Mouse (Mus musculus): ENCODE data around the gene Ccdc175. TPM values are rescaled to one million over a fixed set of nuclear protein-coding genes. Genes with fewer than 3 reads are reported as not detected.

Gene Ccdc175
- total and polyA plus RNA-seq, 2 experiments from 2014 or later: not detected

- ATAC-seq (ENCODE audit: insufficient read depth, low read depth): no peak
- peaks cover 83% of the 10 kb centered on the region for H3K36me3 ChIP-seq (replicated peaks; ENCODE audit: control insufficient read depth, insufficient read depth, low read length)
Observed at GRCm38 (mm10) chr12:72096966-72097365, 87.9 kb downstream of the Ccdc175 start.

GRCm38 (mm10) chr12:72089802-72090201 lies 95.0 kb downstream of the Ccdc175 start:
- no peak overlapping the region for H3K27ac ChIP-seq (ENCODE audit: low read depth)
- H3K4me3 ChIP-seq (ENCODE audit: low read depth, low read length): no peak overlapping the region
- 0 out of 2 replicates have a peak, but pooled peaks cover 11% of the 10 kb centered on the region for H3K4me1 ChIP-seq (ENCODE audit: control insufficient read depth, insufficient read depth)
- H3K9ac ChIP-seq (replicated peaks; ENCODE audit: low read depth, low read length): no peak overlapping the region
- TF ChIP-seq CTCF (IDR thresholded peaks at IDR 0.05; ENCODE audit: low read depth): no peak
- TF ChIP-seq EP300 (IDR thresholded peaks at IDR 0.05; ENCODE audit: low read depth): no peak
- no peak for ATAC-seq (ENCODE audit: insufficient read depth, low read depth)
- DNase-seq (ENCODE audit: low spot score): no peak
- no peaks in the 10 kb centered on the region for H3K27me3 ChIP-seq (ENCODE audit: control insufficient read depth, insufficient read depth, low read length)
- H3K4me2 ChIP-seq (ENCODE audit: low read depth, low read length): no peak overlapping the region
- 84% methylated on average over 4 of the region's 4 CpGs for WGBS
- no peaks in the 10 kb centered on the region for H3K9me3 ChIP-seq (replicated peaks; ENCODE audit: control insufficient read depth, low read length)
- H3K36me3 ChIP-seq (replicated peaks; ENCODE audit: control insufficient read depth, insufficient read depth, low read length): peaks cover 38% of the 10 kb centered on the region

More at GRCm38 (mm10) chr12:72096966-72097365, 87.9 kb downstream of the Ccdc175 start:
- no peaks in the 10 kb centered on the region for H3K4me1 ChIP-seq (ENCODE audit: control insufficient read depth, insufficient read depth)
- H3K27ac ChIP-seq (ENCODE audit: low read depth): no peak overlapping the region
- no peak overlapping the region for H3K9ac ChIP-seq (replicated peaks; ENCODE audit: low read depth, low read length)
- H3K27me3 ChIP-seq (ENCODE audit: control insufficient read depth, insufficient read depth, low read length): no peaks in the 10 kb centered on the region
- H3K9me3 ChIP-seq (replicated peaks; ENCODE audit: control insufficient read depth, low read length): no peaks in the 10 kb centered on the region
- DNase-seq (ENCODE audit: low spot score): no peak
- 93% methylated on average over 8 of the region's 8 CpGs for WGBS
- no peak overlapping the region for H3K4me3 ChIP-seq (ENCODE audit: low read depth, low read length)
- no peak overlapping the region for H3K4me2 ChIP-seq (ENCODE audit: low read depth, low read length)
- TF ChIP-seq EP300 (IDR thresholded peaks at IDR 0.05; ENCODE audit: low read depth): no peak
- no peak for TF ChIP-seq CTCF (IDR thresholded peaks at IDR 0.05; ENCODE audit: low read depth)

GRCm38 (mm10) chr12:72086166-72086825 lies 98.5 kb downstream of the Ccdc175 start:
- peak; percentile 50 for DNase-seq (ENCODE audit: low spot score)

GRCm38 (mm10) chr12:72085329-72086165 lies 99.3 kb downstream of the Ccdc175 start, which contains the start of the genes L3hypdh and Jkamp:
L3hypdh (minus strand) TSS chr12:72085439.
Jkamp (plus strand) TSS chr12:72085589.
- Histone ChIP-seq H3K9ac (replicated peaks; ENCODE audit: low read depth, low read length) (peak within 1 kb of the TSS; percentile 75), H3K4me3 (ENCODE audit: low read depth, low read length) (peak within 1 kb of the TSS; percentile 71), H3K27ac (ENCODE audit: low read depth) (peak within 1 kb of the TSS; percentile 97), H3K9me3 (replicated peaks; ENCODE audit: control insufficient read depth, low read length) (no peaks in the 10 kb centered on the region), H3K4me1 (ENCODE audit: control insufficient read depth, insufficient read depth) (peaks cover 15% of the 10 kb centered on the region; the same call in 1 of the 2 replicates), H3K36me3 (replicated peaks; ENCODE audit: control insufficient read depth, insufficient read depth, low read length) (peaks cover 4% of the 10 kb centered on the region; the same call in 1 of the 2 replicates), H3K27me3 (ENCODE audit: control insufficient read depth, insufficient read depth, low read length) (no peaks in the 10 kb centered on the region), H3K4me2 (ENCODE audit: low read depth, low read length) (peak within 1 kb of the TSS; percentile 75)
- peak; percentile 100 for DNase-seq (ENCODE audit: low spot score)
- TF ChIP-seq EP300 (IDR thresholded peaks at IDR 0.05; ENCODE audit: low read depth) (no peak), CTCF (IDR thresholded peaks at IDR 0.05; ENCODE audit: low read depth) (peak; percentile 29; the same call in 1 of the 2 replicates)
- under 1% methylated on average over 57 of the region's 60 CpGs for WGBS
- peak; percentile 92 for ATAC-seq (ENCODE audit: insufficient read depth, low read depth)

More at GRCm38 (mm10) chr12:72086166-72086825, 98.5 kb downstream of the Ccdc175 start:
- peak overlapping the region; percentile 97 for H3K27ac ChIP-seq (ENCODE audit: low read depth)
- ATAC-seq (ENCODE audit: insufficient read depth, low read depth): peak; percentile 10
- H3K9me3 ChIP-seq (replicated peaks; ENCODE audit: control insufficient read depth, low read length): no peaks in the 10 kb centered on the region
- peak overlapping the region; percentile 75 for H3K9ac ChIP-seq (replicated peaks; ENCODE audit: low read depth, low read length)
- TF ChIP-seq CTCF (IDR thresholded peaks at IDR 0.05; ENCODE audit: low read depth): no peak
- TF ChIP-seq EP300 (IDR thresholded peaks at IDR 0.05; ENCODE audit: low read depth): no peak
- WGBS: 1% methylated on average over 18 of the region's 18 CpGs
- peak overlapping the region; percentile 75 for H3K4me2 ChIP-seq (ENCODE audit: low read depth, low read length)
- H3K4me1 ChIP-seq (ENCODE audit: control insufficient read depth, insufficient read depth): peaks cover 15% of the 10 kb centered on the region; the same call in 1 of the 2 replicates
- peak overlapping the region; percentile 71 for H3K4me3 ChIP-seq (ENCODE audit: low read depth, low read length)
- H3K36me3 ChIP-seq (replicated peaks; ENCODE audit: control insufficient read depth, insufficient read depth, low read length): peaks cover 6% of the 10 kb centered on the region
- H3K27me3 ChIP-seq (ENCODE audit: control insufficient read depth, insufficient read depth, low read length): no peaks in the 10 kb centered on the region

GRCm38 (mm10) chr12:72085024-72085328 lies 99.9 kb downstream of the Ccdc175 start:
- 0 out of 2 replicates have a peak, but pooled peaks have one; percentile 6 for TF ChIP-seq EP300 (IDR thresholded peaks at IDR 0.05; ENCODE audit: low read depth)
- TF ChIP-seq CTCF (IDR thresholded peaks at IDR 0.05; ENCODE audit: low read depth): no peak
- Histone ChIP-seq H3K4me2 (ENCODE audit: low read depth, low read length) (peak overlapping the region; percentile 75), H3K9ac (replicated peaks; ENCODE audit: low read depth, low read length) (peak overlapping the region; percentile 60), H3K4me1 (ENCODE audit: control insufficient read depth, insufficient read depth) (peaks cover 15% of the 10 kb centered on the region; the same call in 1 of the 2 replicates), H3K27ac (ENCODE audit: low read depth) (peak overlapping the region; percentile 97), H3K4me3 (ENCODE audit: low read depth, low read length) (peak overlapping the region; percentile 71), H3K27me3 (ENCODE audit: control insufficient read depth, insufficient read depth, low read length) (no peaks in the 10 kb centered on the region), H3K36me3 (replicated peaks; ENCODE audit: control insufficient read depth, insufficient read depth, low read length) (no peaks in the 10 kb centered on the region), H3K9me3 (replicated peaks; ENCODE audit: control insufficient read depth, low read length) (no peaks in the 10 kb centered on the region)
- ATAC-seq (ENCODE audit: insufficient read depth, low read depth): peak; percentile 20
- DNase-seq (ENCODE audit: low spot score): no peak
- under 1% methylated on average over 31 of the region's 31 CpGs for WGBS

Measured in heart, postnatal 0 days (tissue).